Mouse (Mus musculus): ENCODE results near the gene Il34.

DNA sequence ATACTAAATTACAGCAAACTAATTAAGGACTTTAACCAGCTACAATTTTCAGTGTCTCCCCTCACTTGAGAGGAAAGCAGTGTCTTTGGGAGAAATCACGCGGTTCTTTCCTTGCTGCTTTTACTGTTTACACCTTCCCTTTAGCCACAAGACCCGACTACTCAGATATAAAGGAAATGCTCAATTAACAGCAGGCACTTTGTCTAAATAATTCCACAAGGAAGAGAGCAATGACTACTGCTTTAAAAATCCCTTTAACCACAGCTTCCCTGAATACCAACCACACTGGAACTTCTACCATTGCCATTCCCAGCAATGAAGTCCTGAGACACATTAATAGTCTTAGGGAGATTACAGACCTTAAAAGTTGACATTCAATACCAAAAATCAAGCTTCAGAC lies 22.8 kb upstream of the Il34 start:
- no peak for TF ChIP-seq CTCF (IDR thresholded peaks at IDR 0.05)
- no peak for TF ChIP-seq POLR2A (IDR thresholded peaks at IDR 0.05; ENCODE audit: insufficient read depth, low read depth, low read length)
- no peak for TF ChIP-seq EP300 (IDR thresholded peaks at IDR 0.05; ENCODE audit: insufficient read depth, low read depth, low read length)

Measured in heart, adult 2 months (tissue).